Mouse (Mus musculus): ENCODE data around the gene Itfg1. TPM values are rescaled to one million over a fixed set of nuclear protein-coding genes. Genes with fewer than 3 reads are reported as not detected.

Gene Itfg1
- polyA plus RNA-seq, 1 experiment from 2014 or later = 163 TPM

DNA sequence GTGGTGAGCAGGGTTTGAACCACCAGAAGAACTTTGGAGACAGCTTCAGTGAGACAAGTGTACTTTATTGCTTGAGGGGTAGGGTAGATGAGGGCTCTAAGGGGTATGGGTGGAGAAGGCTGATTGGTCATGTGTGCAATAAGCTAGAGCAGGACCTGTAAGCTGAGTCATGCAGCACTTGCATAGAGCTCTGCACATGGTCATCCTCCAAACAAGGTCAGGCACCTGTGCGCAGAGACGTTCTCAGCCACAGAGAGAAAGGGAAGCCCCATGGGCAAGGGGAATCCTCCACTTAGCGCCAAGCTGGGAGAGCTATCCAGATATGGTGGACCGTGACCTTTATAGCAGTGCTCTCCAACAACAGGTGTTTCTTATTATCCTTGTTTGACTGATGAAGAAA is 124.0 kb downstream of the Itfg1 start:
- H3K36me3 ChIP-seq = peaks cover 16% of the 10 kb centered on the region
- H3K4me1 ChIP-seq (replicated peaks) = no peaks in the 10 kb centered on the region
- H3K9me3 ChIP-seq = no peaks in the 10 kb centered on the region
- H3K4me2 ChIP-seq = no peak overlapping the region
- 94% methylated on average over 4 of the region's 4 CpGs for WGBS
- H3K27ac ChIP-seq = no peak overlapping the region
- H3K4me3 ChIP-seq = no peak overlapping the region
- H3K27me3 ChIP-seq = no peaks in the 10 kb centered on the region
- H3K9ac ChIP-seq = no peak overlapping the region
- no peak for ATAC-seq (ENCODE audit: low FRiP score)

DNA sequence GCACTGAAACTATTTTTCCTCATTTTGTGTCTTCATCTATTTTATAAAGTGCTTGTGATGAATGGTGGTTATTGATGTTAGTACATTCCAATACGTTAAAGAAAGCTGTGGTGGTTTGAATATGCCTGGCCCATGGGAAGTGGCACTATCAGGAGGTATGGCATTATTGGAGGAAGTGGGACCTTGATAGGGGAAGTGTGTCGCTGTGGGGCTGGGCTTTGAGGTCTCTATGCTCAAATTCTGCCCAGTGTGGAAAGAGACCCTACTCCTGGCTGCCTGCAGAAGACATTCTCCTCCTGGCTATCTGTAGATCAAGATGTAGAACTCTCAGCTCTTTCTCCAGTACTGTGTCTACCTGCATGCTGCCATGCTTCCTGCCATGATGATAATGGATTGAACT is 133.7 kb downstream of the Itfg1 start:
- H3K27ac ChIP-seq = no peak overlapping the region

DNA sequence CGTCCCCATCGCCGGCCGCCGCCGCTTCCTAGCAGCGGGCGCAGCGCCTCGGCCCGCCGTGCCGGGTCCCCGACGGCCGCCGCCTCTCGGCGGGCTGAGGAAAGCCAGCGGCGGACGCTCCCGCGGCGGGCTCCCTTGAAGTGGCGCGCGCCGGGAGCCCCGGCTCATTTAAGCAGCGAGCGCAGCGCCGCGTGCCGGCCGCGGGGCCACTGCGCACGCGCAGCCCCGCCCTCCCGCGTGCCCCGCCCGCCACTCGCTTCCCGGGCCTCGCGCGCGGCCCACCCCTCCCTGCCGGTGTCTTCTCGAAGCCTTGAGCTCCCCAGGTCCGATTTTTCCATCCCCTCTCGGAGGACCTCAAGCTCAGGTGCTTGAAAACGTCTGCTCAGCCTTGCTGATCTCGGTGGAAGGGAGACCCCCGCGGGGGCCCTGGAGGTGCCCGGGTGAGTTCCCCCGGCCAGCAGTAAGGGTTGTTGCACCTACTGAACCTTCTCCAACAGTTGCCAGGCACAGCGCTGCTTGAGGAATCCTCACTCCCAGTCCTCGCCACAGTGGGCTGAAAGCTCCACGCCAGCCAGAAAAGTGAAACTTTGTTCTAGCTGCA is 139.9 kb downstream of the Itfg1 start, which contains the start of gene Neto2:
Gene Neto2 (minus strand): TSS at position 174 of the 601 bp plus-strand sequence.
- Histone ChIP-seq H3K9me3 (no peaks in the 10 kb centered on the region), H3K4me1 (replicated peaks) (peaks cover 8% of the 10 kb centered on the region), H3K27me3 (0 out of 2 replicates have a peak, but pooled peaks cover 9% of the 10 kb centered on the region), H3K4me3 (peak within 1 kb of the TSS; percentile 89), H3K9ac (peak within 1 kb of the TSS; percentile 96), H3K27ac (peak within 1 kb of the TSS; percentile 99), H3K4me2 (peak within 1 kb of the TSS; percentile 75), H3K36me3 (no peaks in the 10 kb centered on the region)
- ATAC-seq (ENCODE audit: low FRiP score) = peak; percentile 94
- WGBS = 7% methylated on average over 38 of the region's 65 CpGs

More for the DNA sequence above, 133.7 kb downstream of the Itfg1 start:
- WGBS = 85% methylated on average over 2 of the region's 2 CpGs
- ATAC-seq (ENCODE audit: low FRiP score) = no peak
- Histone ChIP-seq H3K9me3 (no peaks in the 10 kb centered on the region), H3K27me3 (0 out of 2 replicates have a peak, but pooled peaks cover 9% of the 10 kb centered on the region), H3K36me3 (no peaks in the 10 kb centered on the region), H3K4me2 (no peak overlapping the region), H3K9ac (no peak overlapping the region), H3K4me3 (no peak overlapping the region), H3K4me1 (replicated peaks) (no peaks in the 10 kb centered on the region)

DNA sequence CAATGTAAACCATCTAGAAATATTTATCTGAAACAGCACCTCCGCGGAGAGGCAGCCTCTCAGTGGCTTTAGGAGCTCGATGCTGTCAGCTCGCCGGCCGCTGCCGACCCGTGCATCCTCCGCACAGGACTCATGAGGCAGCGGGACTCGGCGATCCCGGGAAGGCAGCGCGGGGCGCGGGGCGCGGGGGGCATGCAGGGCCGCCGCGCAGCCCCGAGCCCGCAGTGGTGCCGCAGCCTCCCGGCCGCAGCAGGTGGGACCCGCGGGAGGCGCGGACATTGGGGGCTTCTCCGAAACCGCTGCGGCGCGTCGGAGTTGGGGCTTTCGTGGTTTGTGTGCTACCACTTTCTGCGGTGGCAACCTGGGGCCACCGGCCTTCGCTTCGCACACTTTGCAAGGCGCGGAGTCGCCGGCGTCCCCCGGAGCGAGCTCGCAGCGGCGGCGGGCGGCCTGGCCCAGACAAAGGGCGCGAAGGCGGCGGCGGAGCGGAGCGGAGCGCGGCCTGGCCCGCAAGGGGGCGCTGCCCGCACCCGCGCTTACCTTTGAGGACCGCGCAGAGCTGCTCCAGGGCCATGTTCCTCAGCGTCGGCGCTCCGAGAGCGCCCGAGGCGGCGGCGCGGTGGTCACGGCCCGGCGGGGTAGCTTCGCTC is 140.5 kb downstream of the Itfg1 start:
- peak overlapping the region; percentile 89 for H3K4me3 ChIP-seq
- H3K9me3 ChIP-seq = no peaks in the 10 kb centered on the region
- peaks cover 8% of the 10 kb centered on the region for H3K4me1 ChIP-seq (replicated peaks)
- under 1% methylated on average over 67 of the region's 84 CpGs for WGBS
- ATAC-seq (ENCODE audit: low FRiP score) = peak; percentile 97
- H3K9ac ChIP-seq = peak overlapping the region; percentile 96
- peak overlapping the region; percentile 75 for H3K4me2 ChIP-seq
- H3K36me3 ChIP-seq = no peaks in the 10 kb centered on the region
- H3K27ac ChIP-seq = peak overlapping the region; percentile 99
- H3K27me3 ChIP-seq = 0 out of 2 replicates have a peak, but pooled peaks cover 9% of the 10 kb centered on the region

DNA sequence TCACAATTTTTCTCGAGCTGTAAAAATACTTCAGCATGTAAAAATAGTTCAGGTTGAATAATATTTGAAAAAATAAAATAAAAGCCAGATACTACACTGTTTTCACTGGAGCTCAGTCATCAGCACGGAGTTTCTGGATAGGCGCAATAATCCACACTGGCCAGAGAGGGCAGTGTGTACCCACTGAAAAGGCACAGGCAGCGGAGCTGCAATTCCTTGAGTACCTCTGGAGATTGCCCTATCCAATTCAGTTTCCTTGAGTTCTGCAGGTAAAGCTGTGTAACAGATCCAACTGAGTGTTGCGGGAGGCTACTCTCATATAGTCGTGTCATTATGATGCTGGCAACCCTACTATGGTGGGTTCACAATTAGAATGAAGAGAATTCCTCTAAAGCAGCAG is 141.7 kb downstream of the Itfg1 start:
- H3K27ac ChIP-seq = no peak overlapping the region
- peaks cover 8% of the 10 kb centered on the region for H3K4me1 ChIP-seq (replicated peaks)
- H3K9me3 ChIP-seq = no peaks in the 10 kb centered on the region
- peak; percentile 30; the same call in 1 of the 2 replicates for ATAC-seq (ENCODE audit: low FRiP score)
- peak overlapping the region; percentile 36 for H3K4me3 ChIP-seq
- 0 out of 2 replicates have a peak, but pooled peaks cover 9% of the 10 kb centered on the region for H3K27me3 ChIP-seq
- under 1% methylated on average over 6 of the region's 6 CpGs for WGBS
- H3K9ac ChIP-seq = no peak overlapping the region
- peak overlapping the region; percentile 54 for H3K4me2 ChIP-seq
- H3K36me3 ChIP-seq = no peaks in the 10 kb centered on the region

Small RNA genes within 50 kb of the gene (microRNA-seq; reads per million reads assigned to microRNA genes)
- gene Mir8109 = not detected

Other genes starting within 250 kb of the Itfg1 start
- gene Neto2, start 140.0 kb downstream of the Itfg1 start, polyA plus RNA-seq (2015; fragmentation: Nextera tagmentation; extraction: Ambion mirVana) = 49.3 and 49.7 TPM in 2 replicates
- gene Phkb, start within 50 bp of the Itfg1 start, polyA plus RNA-seq (2015; fragmentation: Nextera tagmentation; extraction: Ambion mirVana) = 41.0 and 42.2 TPM in 2 replicates

Data from hindbrain, embryonic 13.5 days (tissue).